Mouse (Mus musculus) thymus, postnatal 0 days (tissue): Measurements from ENCODE around the gene Ccdc171. TPM values are rescaled to one million over a fixed set of nuclear protein-coding genes. Genes with fewer than 3 reads are reported as not detected.
"Not testable (repeated sequence)": the region's sequence is repeated elsewhere in the genome, so short reads cannot be mapped to it uniquely, and the experiment has no call there.

Source experiments
- DNase-seq: peaks from one replicate; pipeline ENCODE4 v3.0.0-alpha.2; 2015; ENCODE audit warnings: low spot score
- polyA plus RNA-seq: library from polyadenylated mRNA; unstranded; fragments of >200 nt; fragmentation: Nextera tagmentation; extraction: Ambion mirVana; gene quantifications from 2 replicates; pipeline ENCODE4 v1.2.1, GENCODE M21; 2015

Gene Ccdc171
- polyA plus RNA-seq: 5.7 and 6.2 TPM in 2 replicates

DNA sequence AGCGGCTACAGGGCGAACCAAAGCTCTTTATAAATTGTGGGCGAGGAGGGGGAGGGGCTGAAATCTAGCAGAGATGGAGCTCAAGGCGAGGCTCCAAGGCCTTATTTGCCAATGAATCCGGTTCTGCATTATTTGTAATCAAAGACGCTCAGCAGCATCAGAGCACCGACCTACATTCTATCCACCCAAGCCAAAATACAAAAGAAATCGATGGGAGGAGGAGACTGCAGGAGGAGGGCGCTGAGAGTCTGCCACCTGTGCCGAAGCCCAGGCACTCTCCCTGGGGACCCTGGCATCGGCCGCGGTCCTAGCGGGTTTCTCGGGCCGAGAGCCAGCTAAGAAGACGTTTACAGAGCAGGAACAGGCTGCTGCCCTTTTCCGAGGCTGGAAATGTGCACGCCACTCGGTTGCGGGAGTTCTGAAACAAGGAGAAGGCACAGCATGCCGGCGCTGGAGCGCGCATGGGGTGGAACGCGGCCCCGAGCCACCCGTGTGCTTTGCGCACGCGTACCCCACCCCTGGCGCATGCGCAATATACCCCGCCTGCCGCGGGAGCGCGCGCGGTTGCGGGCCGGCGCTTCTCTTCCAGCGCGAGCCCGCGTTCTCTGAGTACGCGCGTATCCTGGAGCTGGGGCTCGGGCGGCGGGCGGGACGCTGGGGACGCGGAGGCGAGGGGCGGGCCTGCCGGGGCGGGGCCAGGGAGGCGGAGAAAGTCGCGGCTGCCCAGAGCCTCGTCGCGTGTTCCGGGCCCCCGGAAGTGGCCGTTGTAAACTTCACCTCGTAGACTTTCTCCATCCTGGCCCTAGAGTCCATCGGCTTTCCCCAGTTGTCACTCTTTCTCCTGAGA lies at the start of gene Ccdc171:
Ccdc171 (plus strand) TSS at position 703 of the 847 bp plus-strand sequence.
- DNase-seq: peak; percentile 98

DNA sequence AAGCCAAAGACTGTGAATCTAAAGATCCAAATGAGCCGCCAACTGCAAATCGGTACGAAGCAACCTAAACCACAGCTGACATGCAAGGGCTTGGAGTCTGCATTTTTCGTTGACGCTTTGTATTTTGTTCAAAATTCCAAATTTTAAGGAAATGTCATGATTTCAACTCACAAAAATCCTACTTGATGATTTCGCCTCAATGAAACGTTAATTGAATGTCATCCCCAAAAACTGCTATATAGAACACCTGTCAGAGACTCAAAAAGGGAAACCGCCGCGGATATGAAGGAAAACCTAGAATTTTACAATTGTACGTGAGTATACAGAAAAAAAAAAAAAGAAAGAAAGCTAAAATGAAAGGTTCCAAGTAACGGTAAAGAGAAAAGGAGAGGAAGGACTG lies 40.1 kb upstream of the Ccdc171 start:
- DNase-seq: no peak

DNA sequence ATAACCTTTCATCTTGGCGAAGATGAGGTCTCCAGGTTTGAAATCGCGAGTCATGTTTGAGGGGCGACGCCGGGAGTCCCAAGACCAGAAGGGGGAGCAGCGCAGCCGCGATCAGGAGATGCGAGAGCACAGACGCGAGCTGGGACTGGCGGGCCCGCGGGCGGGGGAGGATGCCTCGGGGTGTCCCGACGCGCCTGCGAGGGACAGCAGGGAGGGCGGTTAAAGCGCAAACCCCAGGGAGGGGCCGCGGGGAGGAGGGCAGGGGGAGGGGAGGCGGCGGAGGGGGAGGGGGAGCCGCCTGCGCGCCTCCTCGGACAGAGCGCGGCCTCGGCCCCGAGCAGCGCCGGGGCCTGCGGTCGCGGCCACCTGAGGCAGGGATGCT lies 39.6 kb upstream of the Ccdc171 start:
- peak; percentile 94 for DNase-seq

DNA sequence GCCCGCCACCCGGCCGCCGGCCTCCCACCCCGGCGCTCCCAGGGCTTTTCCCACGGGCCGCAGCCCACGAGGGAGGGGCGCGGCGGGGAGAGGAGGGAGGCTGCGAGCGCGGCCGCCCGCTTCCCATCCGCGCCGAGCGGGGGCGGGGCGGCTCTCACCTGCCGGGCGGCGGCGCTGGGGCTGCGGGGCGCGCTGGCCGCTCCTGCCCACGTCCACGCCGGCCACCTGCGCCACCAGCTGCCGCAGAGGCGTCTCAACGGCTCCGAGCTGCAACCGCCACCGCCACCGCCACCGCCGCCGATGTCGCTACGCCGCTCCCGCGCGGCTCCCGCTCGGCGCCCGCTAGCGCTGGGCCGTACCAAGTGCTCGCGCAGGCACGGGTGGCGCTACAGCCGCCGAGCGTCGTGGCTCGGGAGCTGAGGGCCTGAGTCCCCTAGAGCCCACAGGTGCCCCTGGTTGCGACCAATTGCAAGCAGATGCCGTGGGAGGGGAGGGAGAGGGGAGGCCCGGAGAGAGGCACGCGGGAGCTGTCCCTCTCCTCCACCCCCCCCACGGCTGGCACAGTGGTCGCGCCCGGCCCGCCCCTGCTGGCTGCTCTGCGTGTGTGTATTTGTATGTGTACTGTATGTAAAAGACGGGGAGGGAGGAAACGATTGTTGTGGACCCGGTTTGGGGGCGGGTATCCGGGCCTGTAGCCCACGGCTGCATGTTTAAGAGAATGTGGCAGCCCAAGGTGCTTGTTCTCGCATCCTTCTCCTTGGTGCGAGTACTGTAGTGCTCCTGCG lies 39.0 kb upstream of the Ccdc171 start, which contains the start of gene Psip1:
Psip1 (minus strand) TSS at position 343 of the 785 bp plus-strand sequence.
- peak; percentile 92 for DNase-seq

DNA sequence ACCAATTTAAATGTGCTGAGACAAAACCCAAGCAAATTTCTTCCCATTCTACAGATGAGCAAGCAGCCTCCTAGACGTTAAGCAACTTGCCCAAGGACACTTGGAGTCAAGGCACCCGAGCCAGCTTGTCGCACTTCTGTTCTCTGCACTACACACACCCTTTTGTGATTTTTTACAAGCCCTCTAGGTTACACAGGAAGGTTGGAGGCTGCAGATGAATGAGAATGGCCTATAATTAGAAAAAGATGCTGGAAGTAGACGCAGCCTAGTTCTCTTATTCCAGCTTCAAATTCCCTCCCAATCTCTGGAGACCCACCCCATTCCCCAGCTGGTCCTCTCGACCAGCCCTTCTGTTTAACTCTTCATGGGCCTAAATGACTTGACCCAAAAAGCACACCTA lies 36.2 kb upstream of the Ccdc171 start:
- DNase-seq: no peak

DNA sequence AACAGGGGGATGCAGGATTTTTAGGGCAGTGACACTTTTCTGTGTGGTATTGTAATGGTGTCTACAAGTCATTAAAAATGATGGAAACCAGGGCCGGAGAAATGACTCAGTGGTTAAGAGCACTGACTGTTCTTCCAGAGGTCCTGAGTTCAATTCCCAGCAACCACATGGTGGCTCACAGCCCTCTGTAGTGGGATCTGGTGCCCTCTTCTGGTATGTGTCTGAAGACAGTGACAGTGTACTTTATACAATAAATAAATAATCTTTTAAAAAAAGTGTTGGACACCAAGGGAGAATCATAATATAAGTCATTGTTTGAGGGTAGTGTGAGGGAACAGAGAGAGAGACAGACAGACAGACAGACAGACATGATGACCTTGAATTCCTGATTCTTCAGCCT lies 32.2 kb upstream of the Ccdc171 start:
- no peak for DNase-seq

DNA sequence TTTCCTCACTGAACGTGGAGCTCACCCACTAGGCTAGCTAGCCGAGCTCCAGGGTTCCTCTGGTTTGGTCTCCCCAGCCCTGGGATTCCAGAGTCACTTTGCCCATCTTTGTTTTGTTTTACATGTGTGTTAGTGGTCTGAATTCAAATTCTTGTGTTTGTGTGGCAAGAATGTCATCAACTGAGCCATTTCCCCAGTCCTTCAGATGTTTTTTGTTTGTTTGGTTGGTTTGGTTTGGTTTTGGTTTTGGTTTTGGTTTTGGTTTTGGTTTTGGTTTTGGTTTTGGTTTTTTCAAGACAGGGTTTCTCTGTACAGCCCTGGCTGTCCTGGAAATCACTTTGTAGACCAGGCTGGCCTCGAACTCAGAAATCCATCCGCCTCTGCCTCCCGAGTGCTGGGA lies 28.3 kb upstream of the Ccdc171 start:
- DNase-seq: not testable (repeated sequence)

DNA sequence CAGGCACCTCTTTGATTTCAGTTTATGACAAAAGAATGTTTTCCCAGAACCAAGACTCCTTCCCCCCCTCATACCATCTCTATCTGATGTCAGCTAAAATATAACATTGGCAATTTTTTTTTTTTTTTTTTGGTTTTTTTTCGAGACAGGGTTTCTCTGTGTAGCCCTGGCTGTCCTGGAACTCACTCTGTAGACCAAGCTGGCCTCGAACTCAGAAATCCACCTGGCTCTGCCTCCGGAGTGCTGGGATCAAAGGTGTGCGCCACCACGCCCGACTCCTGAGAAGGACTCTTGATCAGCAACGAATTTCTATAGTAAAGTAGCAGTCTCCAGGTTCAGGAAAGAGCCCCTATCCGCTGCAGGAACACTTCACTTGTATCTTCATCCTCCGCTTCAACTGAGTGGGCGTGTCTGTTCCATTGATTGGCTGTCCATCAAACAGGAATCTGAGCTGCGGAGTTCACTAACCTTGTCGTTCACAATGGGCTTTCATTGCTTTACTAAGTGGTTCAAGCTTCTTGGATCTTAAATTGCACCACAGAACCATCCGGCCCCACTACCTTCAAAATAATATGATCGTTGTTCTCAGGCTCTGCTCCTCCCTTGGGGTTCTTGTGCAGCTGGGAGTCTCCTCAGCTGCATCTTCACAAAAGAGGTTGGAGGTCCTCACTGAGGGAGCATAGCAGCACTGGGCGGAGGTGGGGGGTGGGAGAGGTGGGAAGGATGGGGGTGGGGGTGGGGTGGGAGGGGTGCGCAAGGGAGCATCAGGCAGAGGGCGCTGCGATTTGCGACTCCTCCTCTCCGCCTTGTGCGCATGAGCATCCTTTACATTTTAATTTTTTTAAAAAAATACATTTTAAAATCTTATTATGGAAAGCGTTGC lies 24.9 kb upstream of the Ccdc171 start:
- DNase-seq: no peak

DNA sequence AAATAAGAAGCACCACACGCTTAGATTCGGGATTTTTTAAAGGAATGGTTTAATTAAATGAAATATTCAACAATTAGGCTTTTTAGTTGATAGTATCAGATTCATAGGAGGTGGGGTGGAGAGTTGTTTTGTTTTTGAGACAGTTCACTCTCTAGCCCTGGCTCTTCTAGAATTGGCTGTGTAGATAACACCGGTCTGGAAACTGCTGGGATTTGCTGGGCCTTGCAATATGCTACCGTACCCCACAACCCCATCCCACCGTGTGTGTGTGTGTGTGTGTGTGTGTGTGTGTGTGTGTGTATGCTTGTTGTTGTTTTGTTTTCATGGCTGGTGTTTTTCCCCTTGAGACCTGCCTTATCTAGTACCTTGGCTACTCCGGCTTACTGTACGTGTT lies 24.3 kb upstream of the Ccdc171 start:
- no peak for DNase-seq

DNA sequence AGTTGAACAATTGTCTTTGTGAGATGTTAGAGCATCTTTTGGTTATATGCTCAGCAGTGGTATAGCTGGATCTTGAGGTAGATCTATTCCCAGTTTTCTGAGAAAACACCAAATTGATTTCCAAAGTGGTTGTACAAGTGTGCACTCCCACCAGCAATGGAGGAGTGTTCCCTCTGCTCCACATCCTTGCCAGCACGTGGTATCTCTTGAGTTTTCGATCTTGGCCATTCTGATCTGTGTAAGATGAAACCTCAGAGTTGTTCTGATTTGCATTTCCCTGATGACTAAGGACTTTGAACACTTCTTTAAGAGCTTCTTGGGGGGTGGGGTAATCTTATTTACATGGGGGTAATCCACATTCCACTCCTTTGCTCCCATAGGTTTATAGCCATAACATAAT lies 15.7 kb upstream of the Ccdc171 start:
- DNase-seq: no peak

DNA sequence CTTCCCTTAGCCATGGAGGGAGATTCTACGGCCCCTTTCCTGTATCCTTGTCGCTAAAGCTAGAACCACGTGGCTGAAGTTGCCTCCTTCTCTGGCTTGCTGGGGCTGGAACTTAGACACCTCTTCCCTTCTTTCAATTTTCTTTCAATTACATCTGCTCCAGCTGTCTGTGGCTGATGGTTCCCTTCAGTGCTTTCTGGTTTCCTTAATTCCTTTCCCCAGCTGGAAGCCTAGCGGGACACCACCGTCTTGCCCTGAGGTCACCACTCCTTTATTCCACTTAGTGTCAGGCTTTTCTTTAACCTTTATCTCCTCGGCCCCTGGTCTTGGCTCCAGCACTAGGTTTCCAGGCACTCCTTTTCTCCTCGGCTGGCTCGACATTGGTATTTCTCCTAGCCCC lies 14.3 kb upstream of the Ccdc171 start:
- DNase-seq: no peak

DNA sequence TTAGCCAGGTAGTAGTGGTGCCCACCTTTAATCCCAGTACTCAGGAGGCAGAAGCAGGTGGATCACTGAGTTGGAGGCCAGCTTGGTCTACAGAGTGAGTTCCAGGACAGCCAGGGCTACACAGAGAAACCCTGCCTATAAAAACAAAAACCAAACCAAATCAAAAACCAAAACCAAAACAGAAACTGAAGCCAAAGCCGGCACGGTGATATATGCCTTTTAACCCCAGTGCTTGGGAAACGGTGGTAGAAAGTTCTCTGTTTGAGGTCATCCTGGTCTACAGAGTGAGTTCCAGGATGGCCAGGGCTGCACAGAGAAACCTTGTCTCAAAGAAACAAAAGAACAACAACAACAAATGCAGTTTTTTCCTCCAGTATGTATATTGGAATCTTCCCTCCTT lies 13.1 kb upstream of the Ccdc171 start:
- DNase-seq: no peak

DNA sequence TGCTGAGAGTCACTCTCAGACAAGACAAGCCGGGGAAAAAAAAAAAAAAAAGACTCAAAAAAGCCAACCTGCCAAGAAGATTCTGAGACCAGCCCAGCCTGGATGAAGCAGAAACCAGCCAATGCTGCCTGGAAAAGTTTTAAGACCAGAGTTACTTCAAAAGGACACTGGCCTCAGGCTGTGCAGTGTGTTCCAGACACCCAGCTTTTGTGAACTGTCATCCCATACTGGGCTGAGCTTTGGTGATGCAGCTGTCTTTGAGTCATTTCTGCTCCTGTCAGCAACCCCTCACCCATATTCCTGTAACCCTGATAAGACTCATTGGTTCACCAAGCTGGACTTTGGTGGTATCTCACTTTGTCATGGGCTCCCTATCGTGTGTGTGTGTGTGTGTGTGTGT lies 12.7 kb upstream of the Ccdc171 start:
- DNase-seq: no peak

DNA sequence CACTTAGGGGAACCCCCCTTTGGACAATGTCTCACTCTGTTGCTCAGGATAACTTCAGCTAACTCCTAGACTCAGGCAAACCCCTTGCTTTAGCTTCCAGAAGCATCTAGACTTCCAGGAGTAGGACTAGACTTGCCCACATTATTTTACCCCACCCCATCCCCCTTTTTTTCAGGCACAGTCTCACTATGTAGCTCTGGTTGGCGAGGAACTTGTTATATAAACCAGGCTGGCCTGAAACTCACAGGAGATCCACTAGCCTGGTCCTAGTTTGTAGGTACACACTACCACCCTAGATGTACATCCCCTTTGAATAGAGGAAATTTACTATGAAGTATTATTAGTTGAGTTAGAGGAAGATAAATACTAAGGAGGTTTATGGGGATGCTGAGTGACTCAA lies 11.2 kb upstream of the Ccdc171 start:
- DNase-seq: no peak

DNA sequence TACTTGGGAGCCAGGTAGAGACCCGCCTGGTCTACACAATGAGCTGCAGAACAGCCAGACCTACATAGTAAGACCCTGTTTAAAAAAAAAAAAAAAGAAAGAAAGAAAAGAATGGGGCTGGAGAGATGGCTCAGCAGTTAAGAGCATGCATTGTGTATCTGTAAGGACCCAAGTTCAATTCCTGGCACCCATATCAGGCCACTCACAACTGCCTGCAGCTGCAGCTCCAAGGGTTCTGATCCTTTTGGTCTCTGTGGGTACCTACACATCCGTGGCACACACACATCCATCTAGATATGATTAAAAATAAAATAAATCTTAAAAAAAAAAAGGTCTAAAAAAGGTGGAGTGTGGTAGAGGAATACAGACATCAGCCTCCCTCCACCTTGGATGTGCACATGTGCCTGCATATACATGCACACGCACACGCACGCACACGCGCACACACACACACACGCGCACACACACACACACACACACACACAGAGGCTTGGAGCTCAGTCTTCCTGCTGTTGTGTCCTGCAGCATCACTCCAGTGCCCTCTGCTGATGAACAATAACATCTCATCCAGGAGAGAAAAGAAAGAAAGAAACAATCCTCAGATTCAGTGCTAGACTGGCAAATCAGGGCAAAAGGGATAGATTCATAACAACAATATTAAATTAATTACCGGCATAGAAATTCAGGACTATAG lies 10.2 kb upstream of the Ccdc171 start:
- DNase-seq: peak; percentile 53

DNA sequence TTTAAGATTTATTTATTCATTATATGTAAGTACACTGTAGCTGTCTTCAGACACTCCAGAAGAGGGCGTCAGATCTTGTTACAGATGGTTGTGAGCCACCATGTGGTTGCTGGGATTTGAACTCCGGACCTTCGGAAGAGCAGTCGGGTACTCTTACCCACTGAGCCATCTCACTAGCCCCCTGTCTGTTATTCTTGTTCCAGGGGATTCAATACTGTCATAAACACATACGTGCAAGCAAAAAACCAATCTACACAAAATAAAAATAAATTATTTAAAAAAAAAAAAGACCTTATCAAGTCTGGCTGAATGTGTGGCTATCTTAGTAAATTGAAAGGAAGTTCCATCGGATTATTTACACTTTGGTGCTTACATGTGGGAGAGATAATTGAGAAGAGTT lies 9.2 kb upstream of the Ccdc171 start:
- not testable (repeated sequence) for DNase-seq

DNA sequence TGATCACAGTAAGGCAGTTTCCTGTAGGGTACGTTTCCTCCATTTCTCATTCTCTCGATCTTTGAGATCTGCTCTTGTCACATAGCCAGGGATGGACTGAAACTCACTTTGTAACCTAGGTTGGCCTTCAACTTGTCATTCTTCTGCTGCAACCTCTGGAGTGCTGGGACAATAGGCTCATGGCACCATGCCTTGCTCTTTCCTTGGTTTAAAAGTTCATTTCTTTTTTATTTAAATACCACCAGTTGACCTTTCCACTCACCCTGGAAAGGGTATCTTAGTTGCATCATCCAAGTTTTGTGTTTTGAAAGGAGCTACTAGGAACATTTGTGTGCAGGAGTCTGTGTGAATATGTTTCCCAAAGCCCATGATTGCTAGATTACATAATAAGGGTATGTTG lies 6.2 kb upstream of the Ccdc171 start:
- DNase-seq: no peak

DNA sequence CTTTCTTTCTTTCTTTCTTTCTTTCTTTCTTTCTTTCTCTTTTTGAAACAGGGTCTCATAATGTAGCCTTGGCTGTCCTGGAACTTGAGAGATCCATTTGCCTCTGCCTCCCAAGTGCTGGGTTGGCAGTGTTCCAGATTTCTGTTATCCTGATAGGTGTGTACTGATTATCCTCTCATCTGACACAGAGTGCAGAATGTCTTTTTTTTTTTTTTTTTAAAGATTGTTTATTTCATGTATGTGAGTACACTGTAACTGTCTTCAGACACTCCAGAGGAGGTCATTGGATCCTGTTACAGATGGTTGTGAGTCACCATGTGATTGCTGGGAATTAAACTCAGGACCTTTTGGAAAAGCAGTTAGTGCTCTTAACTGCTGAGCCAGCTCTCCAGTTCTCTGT lies 5.5 kb upstream of the Ccdc171 start:
- DNase-seq: no peak

DNA sequence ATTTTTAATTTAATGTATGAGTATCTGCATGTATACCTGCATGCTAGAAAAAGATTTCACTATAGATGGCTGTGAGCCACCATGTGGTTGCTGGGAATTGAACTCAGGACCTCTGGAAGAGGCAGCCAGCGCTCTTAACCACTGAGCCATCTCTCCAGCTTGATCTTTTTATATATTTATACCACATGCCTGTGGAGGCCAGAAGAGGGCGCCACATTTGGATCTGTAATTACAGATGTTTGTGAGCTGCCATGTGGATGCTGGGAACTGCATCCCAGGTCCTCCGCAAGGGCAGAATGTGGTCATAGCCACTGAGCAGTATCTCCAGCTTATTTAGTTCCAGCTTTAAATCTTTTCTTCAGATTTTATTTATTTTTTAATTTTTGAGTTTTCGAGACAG lies 5.0 kb upstream of the Ccdc171 start:
- peak; percentile 21 for DNase-seq

DNA sequence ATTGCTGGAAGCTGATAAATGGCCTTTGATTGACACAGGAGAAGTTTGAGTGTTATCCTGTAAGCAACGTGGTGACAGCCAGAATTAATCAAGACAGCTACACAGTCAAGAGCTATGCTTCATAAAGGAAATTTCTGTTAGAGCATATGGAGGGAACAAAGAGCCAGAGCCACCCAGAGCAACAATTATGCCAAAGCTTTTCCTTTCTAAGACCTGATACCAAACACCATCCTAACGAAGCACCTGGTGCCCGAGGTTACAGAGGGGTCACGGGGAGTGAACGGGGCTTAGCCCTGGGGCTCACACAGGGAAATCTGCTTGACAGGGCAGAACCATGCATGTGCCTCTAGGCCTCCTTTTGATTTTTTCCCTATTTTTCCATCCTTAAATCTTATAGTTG lies 3.3 kb upstream of the Ccdc171 start:
- no peak for DNase-seq

DNA sequence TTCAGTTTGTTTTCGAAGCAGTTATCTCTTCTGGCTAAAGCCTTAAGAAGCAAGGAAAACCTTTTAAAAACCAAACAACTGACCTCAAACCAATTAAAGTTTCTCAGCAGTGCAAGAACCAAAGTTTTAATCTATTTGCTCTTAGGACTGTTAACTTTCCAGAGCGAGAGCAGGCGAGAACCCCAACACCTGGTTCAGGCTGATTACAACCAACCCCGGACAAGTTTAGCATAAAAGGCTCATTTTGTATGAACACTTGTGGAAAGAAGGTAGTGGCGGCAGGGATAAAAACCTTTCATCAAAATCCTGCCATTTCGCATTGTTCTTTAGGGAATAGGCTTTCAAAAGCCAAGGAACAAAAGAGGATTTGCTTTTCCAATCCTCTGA lies 896 bp upstream of the Ccdc171 start:
- DNase-seq: no peak
